Mouse (Mus musculus): ENCODE measurements around the gene Sec14l1.

The Sec14l1 gene

GRCm38 (mm10) chr11:117108595-117108994 lies 6.4 kb upstream of the Sec14l1 start:
- no peak for DNase-seq (ENCODE audit: low read depth, low spot score)

DNA sequence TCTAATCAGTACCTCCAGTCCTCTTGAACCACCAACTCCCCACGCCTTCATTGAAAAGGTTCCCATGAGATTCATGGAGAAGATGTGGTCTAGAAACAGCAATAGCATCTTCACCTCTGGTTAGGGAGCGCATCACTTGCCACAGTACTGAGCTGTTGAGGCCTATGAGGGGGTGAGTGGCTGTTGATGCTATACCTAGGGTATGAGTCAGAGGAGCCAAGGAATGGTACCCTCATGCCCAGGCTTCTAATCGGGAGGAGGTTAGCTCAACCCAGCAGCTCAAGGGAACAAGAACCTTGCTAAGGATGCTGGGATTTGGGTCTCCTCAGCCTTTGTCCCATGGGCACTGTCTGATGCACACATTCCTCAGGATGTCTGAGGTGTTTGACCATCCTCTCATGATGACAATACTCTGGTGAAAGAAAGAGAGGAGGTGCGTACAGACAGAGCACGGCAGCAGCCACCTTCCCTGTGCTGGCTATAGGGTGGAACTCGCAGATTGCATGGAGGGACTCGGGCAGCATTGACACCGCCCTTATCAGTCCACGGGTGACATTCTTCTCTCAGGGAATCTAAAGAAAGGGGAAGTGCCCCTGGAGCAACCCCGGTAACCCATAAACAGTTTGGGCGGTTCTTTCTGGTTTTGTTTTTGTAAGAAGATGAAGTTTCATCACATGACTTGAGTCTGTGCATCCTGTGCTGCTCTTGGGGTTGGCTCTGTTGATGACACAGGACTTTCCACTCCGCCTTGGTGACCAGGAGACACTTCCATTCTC lies 5.6 kb upstream of the Sec14l1 start:
- DNase-seq (ENCODE audit: low read depth, low spot score), result no peak

DNA sequence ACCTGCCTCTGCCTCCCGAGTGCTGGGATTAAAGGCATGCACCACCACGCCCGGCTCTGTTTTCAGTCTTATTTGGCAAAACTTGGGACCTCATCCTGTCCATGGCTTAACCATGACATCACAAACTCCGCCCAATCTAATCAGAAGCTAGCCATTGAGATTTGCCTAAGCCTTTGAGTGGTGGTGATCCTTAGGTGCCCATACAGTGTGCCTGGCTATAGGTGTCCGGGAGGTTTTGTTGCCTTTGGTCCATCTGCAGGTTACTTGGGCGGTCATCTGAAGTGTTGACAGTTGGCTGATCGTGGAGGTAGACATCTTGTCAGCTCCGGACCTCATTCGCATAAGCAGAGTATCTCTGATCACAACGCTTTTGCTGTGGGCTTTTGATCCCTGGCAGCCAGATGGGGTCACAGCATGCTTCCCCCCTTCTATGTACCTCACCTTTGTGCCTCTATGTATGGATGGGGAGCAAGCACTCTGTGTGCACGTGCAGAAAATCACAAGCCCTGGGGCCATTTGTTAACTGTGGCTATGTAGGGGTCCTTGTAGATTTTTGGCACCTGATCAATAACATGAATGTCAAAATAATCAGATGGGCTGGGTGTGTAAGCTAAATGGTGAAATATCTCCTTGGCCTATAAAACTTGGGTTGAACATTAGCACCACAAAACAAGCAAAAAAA lies 2.9 kb upstream of the Sec14l1 start:
- DNase-seq (ENCODE audit: low read depth, low spot score), result no peak

DNA sequence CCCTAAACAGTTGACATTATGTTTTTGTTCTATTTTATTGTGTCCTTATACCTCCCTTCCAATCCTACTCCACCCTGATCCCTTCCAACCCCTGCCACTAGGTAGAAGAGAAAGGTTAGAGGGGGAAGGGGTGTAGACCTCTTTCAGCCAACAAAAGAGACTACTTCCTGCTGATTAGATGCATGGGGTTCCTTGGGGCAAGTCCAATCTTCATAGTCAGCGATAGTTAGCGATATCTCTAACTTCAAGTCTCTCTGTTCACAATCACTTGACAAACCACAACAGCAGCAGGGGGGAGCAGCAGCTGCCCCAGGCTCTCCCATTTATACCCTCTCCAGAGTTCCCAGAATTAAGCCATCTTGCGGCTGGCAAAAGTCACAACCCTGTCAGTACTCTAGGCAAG lies 2.3 kb upstream of the Sec14l1 start:
- DNase-seq (ENCODE audit: low read depth, low spot score), result no peak

GRCm38 (mm10) chr11:117113377-117113776 lies 1.6 kb upstream of the Sec14l1 start:
- DNase-seq (ENCODE audit: low read depth, low spot score), result no peak

GRCm38 (mm10) chr11:117114231-117114591 lies 757 bp upstream of the Sec14l1 start:
- no peak for DNase-seq (ENCODE audit: low read depth, low spot score)

- DNase-seq (ENCODE audit: low read depth, low spot score), result no peak
Measured at GRCm38 (mm10) chr11:117115346-117116219, 615 bp downstream of the Sec14l1 start.

GRCm38 (mm10) chr11:117116350-117117303 lies 1.7 kb downstream of the Sec14l1 start:
- no peak for DNase-seq (ENCODE audit: low read depth, low spot score)

GRCm38 (mm10) chr11:117117321-117117720 lies 2.4 kb downstream of the Sec14l1 start:
- no peak for DNase-seq (ENCODE audit: low read depth, low spot score)

GRCm38 (mm10) chr11:117117791-117118190 lies 2.8 kb downstream of the Sec14l1 start:
- no peak for DNase-seq (ENCODE audit: low read depth, low spot score)

DNA sequence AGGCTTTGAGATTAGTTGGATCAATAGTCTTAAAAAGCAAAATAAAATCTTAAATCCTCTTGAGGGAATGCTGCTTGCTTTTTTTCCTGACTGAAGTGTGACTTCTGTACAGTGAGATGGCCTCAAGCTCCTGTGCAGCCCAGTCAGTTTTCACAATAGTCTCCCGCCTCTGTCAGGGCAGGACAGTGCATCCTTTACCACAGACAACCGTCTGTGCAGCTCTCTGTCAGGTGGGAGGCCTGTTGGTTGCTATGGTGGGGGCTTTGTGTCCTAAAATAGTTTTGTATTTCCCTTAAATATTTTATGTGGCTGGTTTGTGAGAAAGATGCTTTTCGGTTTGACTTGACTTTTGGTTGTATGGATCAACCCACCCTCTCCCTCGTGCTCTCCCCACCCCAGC lies 3.3 kb downstream of the Sec14l1 start:
- no peak for DNase-seq (ENCODE audit: low read depth, low spot score)

DNA sequence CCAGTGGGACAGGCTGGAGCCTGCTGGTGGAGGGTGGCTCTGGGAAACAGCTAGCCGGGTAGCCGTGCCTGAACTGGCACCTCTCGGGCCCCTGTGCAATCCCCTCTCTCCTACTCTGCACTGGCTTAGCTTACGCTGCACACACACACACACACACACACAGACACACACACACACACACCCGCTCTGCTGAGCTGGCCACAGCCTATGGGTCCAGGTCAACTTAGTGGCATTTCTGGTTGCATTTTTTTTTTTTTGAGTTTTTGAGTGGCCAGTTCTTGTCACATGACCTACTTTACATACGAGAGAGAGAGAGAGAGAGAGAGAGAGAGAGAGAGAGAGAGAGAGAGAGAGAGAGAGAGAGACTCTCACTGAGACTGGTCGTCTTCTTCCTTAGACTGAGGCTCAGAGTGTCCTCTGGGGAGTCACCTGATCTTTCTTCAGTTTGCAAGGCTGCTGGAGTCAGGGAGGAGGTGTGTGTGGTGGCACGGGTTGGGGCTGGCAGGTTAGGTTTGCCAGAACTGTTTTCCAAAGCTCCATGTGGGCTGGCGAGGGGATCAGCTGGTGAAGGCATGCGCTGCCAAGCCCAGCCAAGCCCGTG lies 3.9 kb downstream of the Sec14l1 start:
- DNase-seq (ENCODE audit: low read depth, low spot score), result no peak

GRCm38 (mm10) chr11:117119723-117120122 lies 4.8 kb downstream of the Sec14l1 start:
- DNase-seq (ENCODE audit: low read depth, low spot score), result no peak

- no peak for DNase-seq (ENCODE audit: low read depth, low spot score)
Measured at GRCm38 (mm10) chr11:117120285-117121163, 5.6 kb downstream of the Sec14l1 start.

DNA sequence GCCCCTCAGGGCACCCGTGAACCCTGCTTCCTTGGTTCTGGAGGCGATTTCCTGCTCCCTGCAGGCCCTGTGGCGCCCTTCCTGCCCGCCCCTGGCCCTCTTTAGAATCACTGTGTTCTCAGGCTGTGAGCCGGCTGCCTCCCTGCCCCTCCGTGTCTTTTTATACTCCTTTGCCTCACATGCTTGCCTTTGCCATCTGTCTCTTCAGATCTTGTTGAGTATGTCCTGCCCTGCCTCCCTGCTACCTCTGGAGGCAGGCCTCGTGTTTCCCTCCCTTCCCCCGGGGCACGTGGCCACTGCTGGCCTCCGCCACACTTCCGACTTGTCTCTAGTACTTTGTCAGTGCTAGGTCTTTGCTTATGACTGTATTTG lies 6.2 kb downstream of the Sec14l1 start:
- DNase-seq (ENCODE audit: low read depth, low spot score), result no peak

DNA sequence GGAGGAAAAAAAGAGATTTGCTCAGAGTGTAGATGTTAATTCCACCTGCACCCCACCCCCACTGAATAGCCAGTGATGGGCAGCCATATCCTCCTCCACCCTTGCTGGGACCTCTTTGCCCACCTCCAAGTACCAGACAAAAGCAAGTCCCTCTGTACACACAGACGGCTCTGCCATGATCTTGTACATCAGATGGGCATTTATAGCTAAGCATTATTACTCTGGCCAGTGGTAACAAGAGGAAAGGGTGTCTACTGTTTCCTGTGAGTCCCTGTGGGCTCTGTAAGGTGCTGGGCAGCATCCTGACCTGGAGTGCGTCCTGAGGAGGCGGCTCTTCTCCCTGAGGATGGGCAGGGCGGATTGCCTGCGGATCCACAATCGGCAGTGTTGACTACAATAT lies 7.0 kb downstream of the Sec14l1 start:
- DNase-seq (ENCODE audit: low read depth, low spot score), result no peak

DNA sequence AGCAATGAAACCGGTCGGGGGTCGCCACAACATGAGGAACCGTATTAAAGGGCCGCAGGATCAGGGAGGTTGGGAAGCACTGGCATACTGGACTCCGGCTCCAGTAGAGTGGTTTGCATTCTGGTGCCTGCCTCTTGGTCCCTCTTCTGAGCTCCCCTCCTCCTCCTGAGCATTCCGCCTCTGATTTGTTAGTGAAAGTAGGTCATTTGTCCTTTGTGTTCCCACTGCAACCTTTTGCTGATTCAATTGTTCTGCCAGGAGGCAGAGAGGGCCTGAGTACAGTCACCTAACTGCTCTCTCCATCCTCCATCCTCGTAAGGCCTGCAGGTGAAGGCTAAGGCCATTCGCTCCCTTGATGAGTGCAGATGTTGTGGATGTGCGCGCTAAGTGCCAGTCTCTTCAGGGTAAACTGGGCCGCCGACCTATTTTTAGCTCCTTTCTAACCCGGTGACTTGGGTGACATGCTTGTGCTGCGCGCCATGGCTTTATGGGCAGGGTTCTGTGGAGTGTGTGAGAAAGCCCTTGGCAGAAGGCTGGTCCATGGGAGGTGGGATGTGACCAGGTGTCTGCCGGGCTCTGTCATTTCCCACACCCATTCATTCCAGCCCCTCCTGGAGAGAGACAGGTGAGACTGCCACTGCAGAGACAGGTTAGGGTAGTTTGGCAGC lies 8.6 kb downstream of the Sec14l1 start:
- DNase-seq (ENCODE audit: low read depth, low spot score), result no peak

GRCm38 (mm10) chr11:117124539-117124938 lies 9.6 kb downstream of the Sec14l1 start:
- DNase-seq (ENCODE audit: low read depth, low spot score), result no peak

DNA sequence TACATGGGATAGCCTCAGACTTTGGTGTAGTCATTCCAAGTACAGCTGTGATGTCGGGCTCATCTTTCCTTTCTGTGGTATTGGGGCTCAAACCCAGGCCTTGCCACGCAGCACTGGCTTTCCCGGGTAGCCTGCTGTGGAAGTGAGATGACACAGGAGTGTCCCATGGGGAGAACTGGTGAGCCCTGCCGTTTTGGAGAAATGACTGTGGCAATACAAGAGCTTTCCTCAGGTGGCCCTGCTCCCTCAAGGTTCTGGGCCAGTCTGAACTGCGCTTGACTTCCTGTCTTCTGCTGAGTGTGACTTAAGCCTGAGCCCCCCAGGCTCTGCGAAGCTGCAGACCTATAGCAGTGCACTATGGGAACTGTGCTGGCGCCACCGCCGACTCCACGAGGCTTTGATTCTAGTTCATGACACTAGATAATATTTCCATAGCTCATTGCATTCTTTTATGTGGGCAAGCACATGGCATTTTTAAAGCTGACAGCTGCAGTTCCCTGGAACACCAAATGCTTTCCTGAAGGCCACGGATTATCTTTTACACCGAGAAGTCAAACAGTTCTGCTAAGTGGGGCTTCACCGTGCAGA lies 12.4 kb downstream of the Sec14l1 start:
- DNase-seq (ENCODE audit: low read depth, low spot score), result no peak

Measured in telencephalon, adult 2 months (tissue).